Mouse (Mus musculus): ENCODE measurements around the gene Slc25a5. TPM values are rescaled to one million over a fixed set of nuclear protein-coding genes. Genes with fewer than 3 reads are reported as not detected.

Gene Slc25a5
- total RNA-seq, 2 experiments from 2014 or later: 55.8 to 80.1 TPM

- intact Hi-C loops (cut with DNase I): no loop called here
- Histone ChIP-seq H3K27ac (no peak overlapping the region), H3K4me3 (no peak overlapping the region)
- DNase-seq: no peak
- TF ChIP-seq CTCF (IDR thresholded peaks at IDR 0.05): no peak
Observed at GRCm38 (mm10) chrX:36805466-36806235, 10.2 kb downstream of the Slc25a5 start.

GRCm38 (mm10) chrX:36807360-36808317 is 12.2 kb downstream of the Slc25a5 start:
- intact Hi-C loops (cut with DNase I): loop anchor here (1.0 kb wide), 1 partner anchor 11 kb away; no protein-coding TSS in a partner anchor
- H3K4me3 ChIP-seq: peak overlapping the region; percentile 72
- peak; percentile 90 for DNase-seq
- TF ChIP-seq CTCF (IDR thresholded peaks at IDR 0.05): peak; percentile 82
- H3K27ac ChIP-seq: peak overlapping the region; percentile 84

- intact Hi-C loops (cut with DNase I): no loop called here
- no peak for TF ChIP-seq CTCF (IDR thresholded peaks at IDR 0.05)
- peak overlapping the region; percentile 72 for H3K4me3 ChIP-seq
- DNase-seq: no peak
- peak overlapping the region; percentile 84 for H3K27ac ChIP-seq
Observed at GRCm38 (mm10) chrX:36808318-36808683, 12.8 kb downstream of the Slc25a5 start.

GRCm38 (mm10) chrX:36811377-36811776 is 15.9 kb downstream of the Slc25a5 start:
- DNase-seq: no peak
- intact Hi-C loops (cut with DNase I): no loop called here
- Histone ChIP-seq H3K4me3 (no peak overlapping the region), H3K27ac (no peak overlapping the region)
- TF ChIP-seq CTCF (IDR thresholded peaks at IDR 0.05): peak; percentile 52

- DNase-seq: no peak
- intact Hi-C loops (cut with DNase I): no loop called here
- no peak for TF ChIP-seq CTCF (IDR thresholded peaks at IDR 0.05)
- H3K4me3 ChIP-seq: no peak overlapping the region
- no peak overlapping the region for H3K27ac ChIP-seq
Observed at GRCm38 (mm10) chrX:36814161-36814836, 18.8 kb downstream of the Slc25a5 start.

- Histone ChIP-seq H3K4me3 (no peak overlapping the region), H3K27ac (no peak overlapping the region)
- intact Hi-C loops (cut with DNase I): no loop called here
- no peak for DNase-seq
- no peak for TF ChIP-seq CTCF (IDR thresholded peaks at IDR 0.05)
Observed at GRCm38 (mm10) chrX:36815022-36815421, 19.6 kb downstream of the Slc25a5 start.

- no peak overlapping the region for H3K4me3 ChIP-seq
- H3K27ac ChIP-seq: no peak overlapping the region
- DNase-seq: no peak
- intact Hi-C loops (cut with DNase I): no loop called here
- TF ChIP-seq CTCF (IDR thresholded peaks at IDR 0.05): no peak
Observed at GRCm38 (mm10) chrX:36815439-36815838, 20.0 kb downstream of the Slc25a5 start.

- intact Hi-C loops (cut with DNase I): no loop called here
- peak overlapping the region; percentile 47; the same call in 1 of the 2 replicates for H3K4me3 ChIP-seq
- TF ChIP-seq CTCF (IDR thresholded peaks at IDR 0.05): no peak
- no peak for DNase-seq
- H3K27ac ChIP-seq: 0 out of 2 replicates have a peak overlapping the region, but pooled peaks have one; percentile 46
Observed at GRCm38 (mm10) chrX:36816368-36816899, 21.0 kb downstream of the Slc25a5 start.

- intact Hi-C loops (cut with DNase I): no loop called here
- peak overlapping the region; percentile 47 for H3K4me3 ChIP-seq
- H3K27ac ChIP-seq: peak overlapping the region; percentile 46
- DNase-seq: no peak
- no peak for TF ChIP-seq CTCF (IDR thresholded peaks at IDR 0.05)
Observed at GRCm38 (mm10) chrX:36816953-36817441, 21.5 kb downstream of the Slc25a5 start.

- no peak for DNase-seq
- H3K27ac ChIP-seq: no peak overlapping the region
- TF ChIP-seq CTCF (IDR thresholded peaks at IDR 0.05): no peak
- intact Hi-C loops (cut with DNase I): no loop called here
- no peak overlapping the region for H3K4me3 ChIP-seq
Observed at GRCm38 (mm10) chrX:36819575-36819974, 24.1 kb downstream of the Slc25a5 start.

GRCm38 (mm10) chrX:36820201-36820600 is 24.8 kb downstream of the Slc25a5 start:
- intact Hi-C loops (cut with DNase I): loop anchor here (2.0 kb wide), 1 partner anchor 59 kb away; no protein-coding TSS in a partner anchor
- Histone ChIP-seq H3K27ac (no peak overlapping the region), H3K4me3 (no peak overlapping the region)
- DNase-seq: peak; percentile 51
- TF ChIP-seq CTCF (IDR thresholded peaks at IDR 0.05): peak; percentile 82

Data from gastrocnemius, adult 2 months (tissue).